In genomic region chr8:56110296-56110695, GRCm38 (mm10) we compare ENCODE assay signal across 22 mouse cellular contexts.
DNase-seq lines count a peak whose midpoint lies in the region; ATAC-seq and TF ChIP-seq lines count a peak whose summit lies in the region.
"Had no signal": no experiment of that assay in that cellular context is flagged by ENCODE, and none has a peak within 500 bp of the region (broad histone marks: within the 10 kb centered on the region; RNA-seq: fewer than 3 reads in every experiment).

No protein-coding gene starts in this region.

- H3K36me3 ChIP-seq in heart, embryonic 10.5 days: no peaks in the 10 kb centered on the region
- H3K36me3 ChIP-seq in liver, adult 2 months (ENCODE audit: control insufficient read depth, insufficient read depth, low read length): no peaks in the 10 kb centered on the region
- H3K36me3 ChIP-seq in liver, postnatal 0 days (replicated peaks; ENCODE audit: insufficient read depth, low read length): no peaks in the 10 kb centered on the region
- H3K36me3 ChIP-seq: embryonic facial prominence, embryonic 13.5 days; embryonic facial prominence, embryonic 15.5 days; forebrain, embryonic 10.5 days; forebrain, embryonic 12.5 days had no signal

- TF ChIP-seq POLR2A in liver, adult 2 months (IDR thresholded peaks at IDR 0.05; ENCODE audit: extremely low read depth, insufficient read depth, low read length): no peak

- H3K79me2 ChIP-seq in liver, adult 2 months (ENCODE audit: control insufficient read depth, insufficient read depth, low read length): no peaks in the 10 kb centered on the region

- TF ChIP-seq EP300 in liver, postnatal 0 days (IDR thresholded peaks at IDR 0.05; ENCODE audit: low read depth): no peak

- DNase-seq in heart, adult 18-20 months: peak; percentile 10 to 24
- DNase-seq in heart, adult 9 months (ENCODE audit: low spot score in 2 of 2): no peak
- DNase-seq in heart, postnatal 14 days: peak; percentile 9 to 32
- DNase-seq in heart, embryonic 10.5 days (ENCODE audit: low spot score): no peak
- DNase-seq in liver, adult 2 months (ENCODE audit: extremely low read depth, low read depth, low spot score): peak; percentile 61
- DNase-seq in liver, postnatal 0 days: no peak
- DNase-seq: adrenal gland, adult 2 months; adrenal gland, postnatal 10 days; adrenal gland, postnatal 25 days; cerebellum, adult 11 months; cerebellum, adult 18-20 months; cerebellum, adult 8-10 months; cerebellum, adult 9-11 months; cerebellum, postnatal 14 days; cerebellum, postnatal 36 days; embryo, embryonic 11 days had no signal

- H3K9me3 ChIP-seq in heart, embryonic 10.5 days: no peaks in the 10 kb centered on the region
- H3K9me3 ChIP-seq in liver, postnatal 0 days (ENCODE audit: low read length): no peaks in the 10 kb centered on the region
- H3K9me3 ChIP-seq: embryonic facial prominence, embryonic 13.5 days; embryonic facial prominence, embryonic 15.5 days; forebrain, embryonic 10.5 days; forebrain, embryonic 12.5 days had no signal

- intact Hi-C loops in heart, postnatal 14 days (cut with DNase I): no loop called here

- WGBS in heart, embryonic 10.5 days: 84% methylated on average over 6 of the region's 6 CpGs
- 71% methylated on average over 6 of the region's 6 CpGs for WGBS in liver, adult 2 months
- WGBS in liver, postnatal 0 days (ENCODE audit: insufficient replicate concordance): 77% methylated on average over 6 of the region's 6 CpGs

- H3K4me2 ChIP-seq in liver, postnatal 0 days (ENCODE audit: low read depth, low read length): no peak overlapping the region
- H3K4me2 ChIP-seq: embryonic facial prominence, embryonic 13.5 days; embryonic facial prominence, embryonic 15.5 days; forebrain, embryonic 12.5 days had no signal

- H3K4me1 ChIP-seq in heart, embryonic 10.5 days: no peaks in the 10 kb centered on the region
- no peaks in the 10 kb centered on the region for H3K4me1 ChIP-seq in liver, adult 2 months (ENCODE audit: control insufficient read depth, insufficient read depth, low read length)
- no peaks in the 10 kb centered on the region for H3K4me1 ChIP-seq in liver, postnatal 0 days (ENCODE audit: insufficient read depth)
- H3K4me1 ChIP-seq: embryonic facial prominence, embryonic 13.5 days; embryonic facial prominence, embryonic 15.5 days; forebrain, embryonic 10.5 days; forebrain, embryonic 12.5 days had no signal

- H3K9ac ChIP-seq in liver, adult 2 months (ENCODE audit: low read depth, low read length): no peak overlapping the region
- no peak overlapping the region for H3K9ac ChIP-seq in liver, postnatal 0 days (replicated peaks)
- H3K9ac ChIP-seq: embryonic facial prominence, embryonic 13.5 days; embryonic facial prominence, embryonic 15.5 days; forebrain, embryonic 12.5 days had no signal

- no peak overlapping the region for H3K27ac ChIP-seq in heart, embryonic 10.5 days
- no peak overlapping the region for H3K27ac ChIP-seq in liver, adult 2 months (replicated peaks; ENCODE audit: insufficient read depth, low read depth, low read length)
- H3K27ac ChIP-seq in liver, postnatal 0 days (ENCODE audit: low read depth): no peak overlapping the region
- H3K27ac ChIP-seq: embryonic facial prominence, embryonic 13.5 days; embryonic facial prominence, embryonic 15.5 days; forebrain, embryonic 10.5 days; forebrain, embryonic 12.5 days had no signal

- TF ChIP-seq CTCF in liver, adult 2 months (IDR thresholded peaks at IDR 0.05; ENCODE audit: low read depth, low read length): no peak
- TF ChIP-seq CTCF in liver, postnatal 0 days (IDR thresholded peaks at IDR 0.05; ENCODE audit: low read depth): no peak

- ATAC-seq in liver, postnatal 0 days: no peak
- ATAC-seq: forebrain, embryonic 14.5 days had no signal

- no peaks in the 10 kb centered on the region for H3K27me3 ChIP-seq in heart, embryonic 10.5 days (ENCODE audit: insufficient read depth, poor library complexity, severe bottlenecking)
- no peaks in the 10 kb centered on the region for H3K27me3 ChIP-seq in liver, adult 2 months (ENCODE audit: control insufficient read depth, insufficient read depth, low read length)
- H3K27me3 ChIP-seq in liver, postnatal 0 days (ENCODE audit: insufficient read depth, low read length): no peaks in the 10 kb centered on the region
- H3K27me3 ChIP-seq: embryonic facial prominence, embryonic 13.5 days; embryonic facial prominence, embryonic 15.5 days; forebrain, embryonic 12.5 days had no signal

- no peak overlapping the region for H3K4me3 ChIP-seq in heart, embryonic 10.5 days
- no peak overlapping the region for H3K4me3 ChIP-seq in liver, adult 2 months (ENCODE audit: insufficient read depth, low read depth, low read length)
- no peak overlapping the region for H3K4me3 ChIP-seq in liver, postnatal 0 days (ENCODE audit: low read depth, low read length)
- H3K4me3 ChIP-seq: embryonic facial prominence, embryonic 13.5 days; embryonic facial prominence, embryonic 15.5 days; erythroblast, embryonic 14.5 days; forebrain, embryonic 10.5 days; forebrain, embryonic 12.5 days had no signal

Comparison
In these comparisons a context has a peak if more than half of its experiments do, and no peak if none do; other contexts are left out.
1. DNase-seq: peak in heart, adult 18-20 months (2 of 2), heart, postnatal 14 days (2 of 2) and liver, adult 2 months (single experiment); none in heart, adult 9 months (0 of 2), heart, embryonic 10.5 days (single experiment) and liver, postnatal 0 days (single experiment).